Mouse (Mus musculus): Measurements from ENCODE around the gene Msl2.

DNA sequence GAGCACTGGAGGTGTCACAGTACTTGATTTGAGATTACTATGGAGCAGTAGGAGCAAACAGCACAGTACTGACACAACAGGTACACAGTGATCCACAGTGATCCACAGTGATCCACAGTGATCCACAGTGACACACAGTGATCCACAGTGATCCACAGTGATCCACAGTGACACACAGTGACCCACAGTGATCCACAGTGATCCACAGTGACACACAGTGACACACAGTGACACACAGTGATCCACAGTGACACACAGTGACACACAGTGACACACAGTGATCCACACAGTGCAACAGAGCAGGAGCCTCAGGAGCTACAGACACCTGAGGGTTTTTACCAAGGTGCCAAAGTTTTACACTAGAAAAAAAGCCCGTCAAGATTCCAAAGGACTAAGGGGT is 23.6 kb downstream of the Msl2 start:
- no peak for TF ChIP-seq CTCF (conservative IDR thresholded peaks at IDR 0.05; ENCODE audit: low read length)
- TF ChIP-seq NANOG (IDR thresholded peaks at IDR 0.05; ENCODE audit: borderline replicate concordance, low read length) = no peak
